Comparison of ENCODE assay signal across 24 mouse cellular contexts in the genomic region with DNA sequence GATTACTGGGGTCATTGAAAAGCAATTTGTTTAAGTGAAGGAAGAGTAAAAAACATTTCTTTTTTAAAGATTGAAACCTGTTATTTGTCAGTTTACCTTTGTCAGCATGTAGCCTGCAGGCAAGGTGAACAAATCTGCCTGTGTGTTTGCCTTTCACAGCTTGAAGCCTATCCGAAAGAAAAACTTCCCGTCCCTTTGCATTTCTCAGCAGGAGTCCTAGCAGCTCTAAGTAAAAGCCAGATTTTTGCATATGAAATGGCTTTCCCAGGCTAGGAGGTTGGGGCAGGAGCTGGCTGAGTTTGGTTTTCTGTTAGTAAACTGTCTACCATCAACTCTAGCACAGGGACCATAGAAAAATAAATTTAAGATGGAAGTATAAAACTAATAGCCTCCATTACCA.
"Had no signal": no experiment of that assay in that cellular context is flagged by ENCODE, and none has a peak within 500 bp of the region (broad histone marks: within the 10 kb centered on the region; RNA-seq: fewer than 3 reads in every experiment).

No protein-coding gene starts in this region.

- H3K4me3 ChIP-seq: heart, embryonic 10.5 days; heart, embryonic 12.5 days; hindbrain, embryonic 13.5 days; hindbrain, embryonic 15.5 days; kidney, embryonic 15.5 days; limb, embryonic 13.5 days; limb, embryonic 15.5 days; liver, embryonic 12.5 days had no signal

- DNase-seq: gastrocnemius, postnatal 10 days; gastrocnemius, postnatal 25 days; heart, adult 18-20 months; heart, postnatal 10 days; heart, postnatal 36 days; kidney, adult 11 months; kidney, adult 2 months; kidney, adult 9 months; kidney, postnatal 14 days; kidney, postnatal 36 days; layer of hippocampus, adult 9-11 months; layer of hippocampus, postnatal 36 days; left cerebral cortex, postnatal 4 days had no signal

- H3K27ac ChIP-seq: heart, embryonic 10.5 days; hindbrain, embryonic 13.5 days; hindbrain, embryonic 15.5 days; hindbrain, postnatal 0 days; kidney, embryonic 15.5 days; kidney, postnatal 0 days; limb, embryonic 13.5 days; limb, embryonic 15.5 days; liver, embryonic 12.5 days; liver, embryonic 14.5 days had no signal
